Mouse (Mus musculus) heart, postnatal 36 days (tissue): ENCODE results near the gene Adssl1. TPM values are rescaled to one million over a fixed set of nuclear protein-coding genes. Genes with fewer than 3 reads are reported as not detected.

ENCODE experiments used
- DNase-seq, 2 experiments: peaks; one replicate each; pipeline ENCODE4 v3.0.0; 2021 to 2022
- intact Hi-C: fragments of 180-260 bp; cut with DNase I; formaldehyde crosslinking; loops from one replicate; pipeline ENCODE4 v1.15.1; 2025
- total RNA-seq, 2 experiments: library from RNA; stranded (reverse); gene quantifications; 2 replicates each; pipeline ENCODE4 v1.2.3; 2021

Adssl1 gene
- total RNA-seq = 100 to 1,000 TPM; 162 to 165 TPM

DNA sequence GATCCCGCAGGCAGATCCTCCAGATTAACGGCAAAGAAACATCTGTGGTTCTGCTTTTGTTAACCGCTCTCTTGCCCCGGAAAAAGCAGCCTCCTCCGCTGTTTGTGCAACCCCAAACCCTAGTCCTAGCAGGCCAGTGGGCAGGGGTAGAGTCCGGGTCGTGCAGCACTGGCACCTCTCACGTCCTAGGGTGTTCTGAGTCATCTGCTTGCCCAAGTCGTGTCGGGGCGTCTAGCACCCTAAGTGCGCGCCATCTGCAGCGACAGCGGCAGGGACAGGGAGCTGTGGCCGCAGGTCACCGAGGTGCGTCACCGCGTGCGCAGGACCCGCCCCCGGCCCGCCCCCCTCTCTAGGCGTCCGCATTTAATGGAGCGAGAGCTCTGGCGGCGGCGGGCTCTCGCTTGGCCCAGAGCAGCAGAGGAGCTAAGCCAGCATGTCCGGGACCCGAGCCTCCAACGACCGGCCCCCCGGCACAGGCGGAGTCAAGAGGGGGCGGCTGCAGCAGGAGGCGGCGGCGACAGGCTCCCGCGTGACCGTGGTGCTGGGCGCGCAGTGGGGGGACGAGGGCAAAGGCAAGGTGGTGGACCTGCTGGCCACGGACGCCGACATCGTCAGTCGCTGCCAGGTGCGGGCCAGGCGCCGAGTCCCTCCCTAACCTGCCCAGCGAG, at the start of gene Adssl1:
TSS of gene Adssl1 (plus strand) at position 360 of the 668 bp plus-strand sequence.
- intact Hi-C loops = no loop called here
- peak; percentile 68 to 82 for DNase-seq

DNA sequence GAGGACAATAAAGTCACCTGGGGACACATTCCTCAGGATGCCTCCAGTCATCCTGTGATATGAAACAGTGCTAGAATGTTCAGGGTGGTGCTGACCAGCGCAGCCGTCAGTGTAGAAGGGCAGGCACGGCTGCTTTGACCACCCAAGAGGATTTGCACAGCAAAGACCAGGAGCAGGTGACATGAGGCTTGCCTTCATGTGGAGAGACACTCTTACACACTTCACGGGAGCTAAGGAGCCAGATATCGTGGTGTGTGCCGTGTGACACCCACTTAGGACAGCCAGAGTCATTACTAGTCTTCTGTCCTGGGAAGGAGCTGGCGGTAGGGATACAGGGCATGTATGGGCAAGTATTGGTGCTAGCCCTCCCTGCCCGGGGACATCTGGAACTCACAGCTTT, 49.7 kb upstream of the Adssl1 start:
- intact Hi-C loops = no loop called here
- no peak for DNase-seq

DNA sequence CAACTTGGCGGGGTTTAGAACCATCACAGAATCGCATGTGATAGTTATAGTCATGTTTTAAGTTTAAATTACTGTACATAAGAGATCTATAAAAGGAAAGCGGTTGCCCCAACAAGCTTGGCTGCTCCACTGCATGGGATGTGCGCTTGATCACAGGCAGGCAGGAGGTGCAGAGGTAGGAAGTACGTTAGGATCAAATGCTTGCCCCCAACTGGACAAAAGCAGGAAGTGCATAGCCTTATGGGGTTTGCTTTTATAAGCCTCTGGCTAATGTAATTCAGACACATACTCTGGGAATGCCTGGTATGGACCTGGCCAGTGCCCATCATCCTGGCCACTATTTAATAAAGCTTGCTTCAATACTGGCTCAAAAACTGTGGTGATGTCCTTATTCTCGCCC, 48.8 kb upstream of the Adssl1 start:
- no peak for DNase-seq
- intact Hi-C loops = no loop called here

DNA sequence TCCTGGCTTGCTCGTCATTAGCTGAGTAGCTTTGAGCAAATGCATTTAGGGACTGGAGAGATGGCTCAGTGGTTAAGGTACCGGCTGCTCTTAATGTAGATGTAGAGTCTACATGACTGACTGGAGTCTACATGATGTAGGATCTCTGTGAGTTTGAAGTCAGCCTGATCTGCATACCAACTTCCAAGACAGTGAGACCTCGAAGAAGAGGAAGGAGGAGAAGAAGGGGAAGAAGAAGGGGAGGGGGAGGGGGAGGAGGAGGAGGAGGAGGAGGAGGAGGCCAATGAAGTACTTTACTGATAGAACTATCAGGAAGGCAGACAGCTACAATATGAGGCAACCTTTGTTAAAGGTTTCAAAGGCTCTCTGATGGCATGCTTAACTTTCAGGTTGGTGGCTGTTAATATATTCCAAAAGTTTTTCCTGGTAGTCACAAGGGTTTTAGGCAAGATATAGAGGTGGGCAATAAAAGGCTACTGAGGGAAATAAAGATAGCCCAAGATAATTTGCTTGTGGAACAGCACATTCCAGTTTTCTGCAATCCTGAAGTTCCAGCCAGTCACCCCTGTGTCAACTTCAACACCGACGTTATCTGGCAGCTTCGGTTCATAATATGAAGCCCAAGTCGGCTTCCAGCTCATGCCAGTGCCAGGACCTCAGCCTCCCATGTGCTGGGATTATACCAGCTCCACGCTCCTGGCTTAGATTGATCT, 44.4 kb upstream of the Adssl1 start:
- DNase-seq = no peak
- intact Hi-C loops = no loop called here

DNA sequence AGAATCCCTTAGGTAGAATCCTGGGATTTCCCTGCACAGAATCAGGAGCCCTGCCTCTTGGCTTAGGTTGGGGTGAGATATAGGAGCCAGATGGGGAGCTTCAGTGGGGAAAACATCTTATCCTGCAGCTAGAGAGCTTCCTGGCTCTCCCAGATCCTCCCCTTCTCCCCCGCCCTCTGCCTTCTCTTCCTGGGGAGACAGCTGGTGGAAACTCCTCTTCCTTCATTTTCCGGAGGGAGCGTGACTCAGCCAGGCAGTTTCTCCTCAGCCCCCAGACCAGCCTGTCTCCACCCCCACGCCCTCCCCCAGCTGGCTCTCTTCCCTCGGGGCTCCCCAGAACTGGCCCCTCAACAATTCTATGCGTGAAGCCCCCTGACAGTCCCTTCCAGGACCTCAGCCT, 43.5 kb upstream of the Adssl1 start:
- intact Hi-C loops = no loop called here
- DNase-seq = no peak

DNA sequence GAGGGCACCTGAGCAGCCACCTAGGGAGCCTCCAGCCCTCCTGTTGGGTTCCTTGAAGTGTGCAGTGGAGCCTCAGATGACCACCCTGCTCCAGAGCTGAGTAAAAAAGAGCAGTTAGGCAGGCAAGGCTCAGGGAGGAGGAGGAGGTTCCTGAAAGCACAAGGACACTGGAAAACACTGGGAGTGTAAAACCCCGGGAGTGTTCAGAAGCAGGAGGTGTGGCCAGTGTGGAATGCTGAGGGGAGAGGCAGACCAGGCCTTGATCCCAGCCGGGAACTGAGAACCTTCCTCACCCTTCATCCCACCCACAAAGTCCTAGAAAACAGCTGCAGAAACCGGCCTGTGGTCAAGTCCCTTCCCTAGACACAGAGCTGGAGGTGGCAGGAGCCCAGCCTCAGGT, 43.1 kb upstream of the Adssl1 start:
- intact Hi-C loops = no loop called here

DNA sequence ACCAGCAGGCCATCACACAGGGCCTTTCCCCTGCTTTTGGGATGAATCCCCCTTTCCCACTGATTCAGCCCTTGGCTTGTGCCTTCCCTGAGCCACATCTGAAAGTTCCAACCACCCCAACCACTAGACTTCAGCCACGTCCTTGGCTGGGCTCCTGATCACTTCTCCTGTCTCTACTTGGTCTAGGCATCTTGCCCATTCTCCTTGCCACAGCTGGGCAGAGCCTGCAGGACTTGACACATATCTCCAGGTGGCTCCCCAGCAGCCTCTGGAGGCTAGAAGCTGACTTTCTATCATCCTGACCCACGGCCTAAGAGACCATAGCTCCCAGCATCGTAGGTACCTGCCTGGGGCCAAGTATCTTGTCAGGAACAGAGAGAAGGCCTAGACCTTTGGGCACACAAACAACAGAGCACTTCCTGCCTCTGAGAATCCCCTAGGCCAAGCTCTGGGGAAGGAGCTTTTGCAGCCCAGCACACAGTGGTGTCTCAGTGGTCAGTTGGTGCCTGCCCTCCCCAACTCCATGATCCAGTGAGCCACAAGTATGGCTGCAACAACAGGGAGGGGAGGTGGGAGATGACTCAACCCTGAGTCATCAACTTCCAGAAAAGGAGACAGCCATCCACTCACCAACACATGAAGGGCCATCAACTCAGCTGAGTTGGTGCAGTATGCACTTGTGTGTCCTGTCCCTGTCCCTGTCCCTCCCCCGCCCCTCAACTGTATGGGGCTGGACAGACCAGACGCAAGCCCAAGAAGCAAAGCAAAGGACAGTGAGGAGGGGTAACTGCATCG, 41.4 kb upstream of the Adssl1 start:
- intact Hi-C loops = no loop called here
- no peak for DNase-seq

More for the DNA sequence above, 43.1 kb upstream of the Adssl1 start:
- DNase-seq = no peak

DNA sequence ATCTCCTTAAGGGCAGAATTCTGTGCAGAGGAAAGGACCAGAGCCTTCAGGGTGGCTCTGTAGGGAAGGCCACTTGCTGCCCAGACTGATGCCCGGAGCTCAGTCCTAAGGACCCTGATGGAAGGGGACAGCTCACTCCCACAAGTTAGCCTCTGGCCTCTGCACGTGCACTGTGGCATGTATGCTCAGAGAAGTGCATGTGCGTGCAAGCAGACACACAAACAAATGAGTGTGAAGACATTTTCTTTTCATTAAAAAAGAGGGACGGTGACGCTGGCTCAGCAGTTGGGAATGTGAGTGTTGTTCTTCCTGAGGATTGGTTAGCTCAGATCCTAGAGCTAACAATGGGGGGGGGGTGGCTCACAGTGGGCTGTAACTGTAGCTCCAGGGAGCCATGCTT, 40.4 kb upstream of the Adssl1 start:
- intact Hi-C loops = no loop called here
- no peak for DNase-seq

DNA sequence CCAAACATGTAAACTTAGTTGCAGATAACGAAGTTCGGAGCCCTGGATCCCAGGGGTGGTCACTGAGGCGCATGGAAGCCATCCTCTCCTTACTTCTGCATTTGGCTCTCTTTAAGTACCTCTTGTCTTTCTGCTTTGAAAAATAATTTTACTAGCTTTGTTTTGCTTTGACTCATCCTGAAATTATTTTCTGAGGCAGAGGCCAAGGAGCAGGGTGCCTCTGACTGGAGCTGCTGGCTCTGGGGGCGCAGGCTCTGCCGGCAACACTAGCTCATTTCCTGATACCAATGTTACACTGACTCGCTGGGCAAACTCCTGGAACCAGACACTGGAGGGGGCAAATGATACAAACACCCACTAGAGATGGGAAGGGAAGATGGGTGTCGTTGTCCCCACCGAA, 39.9 kb upstream of the Adssl1 start:
- DNase-seq = no peak
- intact Hi-C loops = no loop called here

DNA sequence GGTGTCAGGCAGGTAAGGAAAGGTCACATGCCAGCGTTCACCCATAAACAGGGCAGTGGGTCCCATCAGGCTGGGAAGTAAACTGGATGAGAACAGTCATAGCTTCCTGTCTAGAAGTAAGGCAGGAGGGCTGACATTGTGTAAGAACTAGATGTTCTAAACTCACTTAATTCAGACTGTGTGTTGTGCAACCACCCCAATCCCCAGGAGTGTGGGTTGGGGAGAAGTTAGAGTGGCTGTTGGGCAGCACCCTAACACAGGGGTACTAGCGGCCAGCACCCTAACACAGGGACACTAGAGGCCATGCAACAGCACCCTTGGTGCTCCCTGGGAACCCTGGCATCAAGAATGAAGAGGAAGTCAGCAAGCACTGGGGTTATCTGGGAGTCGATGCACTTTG, 38.7 kb upstream of the Adssl1 start:
- no peak for DNase-seq
- intact Hi-C loops = no loop called here

DNA sequence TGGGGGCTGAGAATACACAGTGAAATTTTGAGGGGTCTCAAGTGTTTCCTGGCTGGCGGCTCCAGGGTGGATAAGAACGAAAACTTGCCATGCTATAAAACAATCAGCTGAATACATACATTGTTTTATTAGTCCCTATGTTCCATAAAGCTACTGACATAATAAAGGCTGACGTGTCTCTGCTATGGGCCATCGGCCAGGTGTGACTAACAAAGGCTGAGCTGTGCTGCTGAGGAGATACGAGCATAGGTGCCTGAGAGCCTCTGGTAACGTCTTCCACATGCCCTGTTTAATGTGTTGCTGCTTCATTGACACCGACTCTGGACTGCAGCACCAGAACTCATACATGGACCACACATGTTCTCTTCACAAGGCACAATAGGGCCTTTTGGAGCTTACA, 34.9 kb upstream of the Adssl1 start:
- intact Hi-C loops = loop anchor here (5.0 kb wide), 1 partner anchor 33 kb away; no protein-coding TSS in a partner anchor
- no peak for DNase-seq

DNA sequence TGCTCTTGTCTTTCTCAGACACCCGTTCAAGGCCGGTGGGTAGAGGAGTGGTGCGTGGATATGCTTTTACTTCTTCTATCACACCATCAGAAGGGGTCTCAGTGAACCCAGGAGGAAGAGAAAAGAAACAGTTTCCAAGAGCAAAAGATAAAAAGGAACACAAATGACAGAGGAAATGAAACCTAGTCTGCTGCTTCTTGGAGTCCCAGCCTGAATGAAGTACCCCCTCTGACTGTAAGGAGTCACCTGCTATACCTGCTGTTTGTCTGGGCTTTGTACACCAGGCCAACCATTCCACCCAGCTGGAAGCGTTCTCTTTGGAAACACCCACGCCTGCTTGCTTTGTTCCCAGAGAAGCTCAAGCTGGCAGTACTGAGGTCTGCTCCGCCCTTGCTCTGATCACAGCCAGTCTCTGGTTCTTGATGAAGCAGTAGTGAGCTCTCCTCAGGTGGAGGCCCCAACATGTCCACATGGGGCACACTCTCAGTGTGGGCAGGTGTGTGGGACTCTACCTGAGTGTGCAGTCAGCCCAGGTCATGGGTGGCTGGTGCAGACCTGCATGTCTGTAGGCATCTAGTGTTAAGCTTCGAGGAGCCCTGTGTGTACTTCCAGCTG, 33.8 kb upstream of the Adssl1 start:
- DNase-seq = no peak
- intact Hi-C loops = loop anchor here (5.0 kb wide), 1 partner anchor 34 kb away; no protein-coding TSS in a partner anchor

DNA sequence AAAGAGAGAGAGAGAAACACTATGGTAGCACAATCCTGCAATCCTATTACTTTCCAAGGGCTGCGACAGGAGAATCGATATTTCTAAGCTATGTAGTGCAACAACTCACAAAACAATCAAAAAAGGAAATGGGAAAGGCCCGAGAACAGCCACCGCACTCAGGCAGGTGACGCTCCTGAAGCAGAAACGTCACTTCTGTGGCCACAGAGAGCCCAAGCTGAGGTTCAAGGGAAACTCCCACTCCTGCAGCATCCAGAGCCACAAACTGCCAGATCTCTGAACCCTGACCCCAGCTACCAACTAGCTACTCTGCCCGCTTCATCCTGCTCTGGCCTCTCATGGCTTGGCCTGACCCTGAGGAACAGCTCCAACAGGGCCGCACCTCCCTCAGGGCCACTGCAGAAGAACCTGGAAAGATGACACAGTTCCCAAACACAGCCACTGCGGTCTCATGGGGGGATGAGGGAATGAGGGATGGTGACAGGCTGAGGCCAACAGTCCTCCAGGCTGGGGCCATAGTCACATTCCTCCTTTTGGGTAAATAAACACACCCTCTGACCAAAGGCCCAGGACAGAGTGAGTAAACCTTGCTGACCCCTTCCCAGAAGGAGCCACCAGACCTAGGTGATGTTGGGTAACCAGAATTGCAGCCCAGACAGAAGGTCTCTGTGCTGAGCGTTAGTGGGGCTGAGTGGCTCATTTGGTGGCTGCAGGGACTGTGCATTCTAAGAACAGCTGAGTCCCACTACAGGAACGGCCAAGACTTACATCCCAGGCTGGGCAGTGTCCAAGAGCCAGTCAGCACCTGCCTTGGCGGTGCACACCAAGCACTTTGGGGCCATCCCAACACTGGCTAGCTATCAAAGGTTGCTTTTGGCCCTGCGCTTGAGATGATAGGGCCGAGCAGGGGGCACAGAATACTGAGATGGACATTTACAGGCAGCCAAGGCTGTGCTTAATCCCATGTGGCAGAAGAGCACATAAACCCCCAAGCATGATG, 32.4 kb upstream of the Adssl1 start:
- DNase-seq = peak; percentile 50 to 58
- intact Hi-C loops = loop anchor here (5.0 kb wide), 1 partner anchor 35 kb away; no protein-coding TSS in a partner anchor

DNA sequence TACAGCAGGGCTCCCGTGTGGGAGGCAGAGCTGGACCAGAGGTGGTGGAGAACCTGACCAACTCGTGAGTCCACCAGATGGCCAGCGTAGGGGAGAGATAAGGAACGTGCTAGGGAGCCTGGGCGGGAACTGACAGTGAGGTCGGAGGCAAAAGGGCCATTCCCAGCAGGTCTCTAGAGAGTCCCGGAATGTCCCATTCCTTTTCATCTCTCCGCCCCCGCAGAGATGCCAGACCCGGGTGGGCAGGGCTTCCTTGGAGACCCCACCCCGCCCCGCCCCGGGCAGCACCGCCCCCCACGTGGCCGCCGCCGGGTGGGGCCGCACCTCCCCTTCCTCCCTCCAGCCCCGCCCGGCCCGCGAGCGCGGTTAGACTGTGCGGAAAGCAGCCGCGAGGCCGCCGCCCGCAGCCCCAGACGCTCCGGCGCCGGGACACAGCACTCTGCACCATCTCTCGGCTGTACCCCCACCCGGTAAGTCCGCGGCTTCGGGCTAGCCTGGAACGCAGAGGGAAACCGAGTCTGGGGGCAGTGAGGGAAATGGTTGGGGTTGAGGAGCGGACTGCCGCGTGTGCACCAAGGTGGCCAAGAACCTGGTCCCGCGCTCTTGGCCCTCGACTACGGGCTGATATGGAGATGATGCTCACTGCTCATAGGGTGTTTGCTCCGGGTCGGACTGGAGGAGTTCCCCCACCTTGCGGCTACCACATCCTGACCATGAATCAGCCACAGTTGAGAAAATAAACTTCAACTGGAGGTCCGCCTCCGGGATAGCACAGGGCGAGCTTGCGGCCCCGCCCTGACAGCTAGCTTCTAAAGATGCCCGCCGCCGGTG, 31.2 kb upstream of the Adssl1 start, which contains the start of gene Inf2:
TSS of gene Inf2 (plus strand) at position 359 of the 831 bp plus-strand sequence.
- DNase-seq = peak; percentile 82 to 85
- intact Hi-C loops = loop anchor here (5.0 kb wide), 1 partner anchor 36 kb away; no protein-coding TSS in a partner anchor

DNA sequence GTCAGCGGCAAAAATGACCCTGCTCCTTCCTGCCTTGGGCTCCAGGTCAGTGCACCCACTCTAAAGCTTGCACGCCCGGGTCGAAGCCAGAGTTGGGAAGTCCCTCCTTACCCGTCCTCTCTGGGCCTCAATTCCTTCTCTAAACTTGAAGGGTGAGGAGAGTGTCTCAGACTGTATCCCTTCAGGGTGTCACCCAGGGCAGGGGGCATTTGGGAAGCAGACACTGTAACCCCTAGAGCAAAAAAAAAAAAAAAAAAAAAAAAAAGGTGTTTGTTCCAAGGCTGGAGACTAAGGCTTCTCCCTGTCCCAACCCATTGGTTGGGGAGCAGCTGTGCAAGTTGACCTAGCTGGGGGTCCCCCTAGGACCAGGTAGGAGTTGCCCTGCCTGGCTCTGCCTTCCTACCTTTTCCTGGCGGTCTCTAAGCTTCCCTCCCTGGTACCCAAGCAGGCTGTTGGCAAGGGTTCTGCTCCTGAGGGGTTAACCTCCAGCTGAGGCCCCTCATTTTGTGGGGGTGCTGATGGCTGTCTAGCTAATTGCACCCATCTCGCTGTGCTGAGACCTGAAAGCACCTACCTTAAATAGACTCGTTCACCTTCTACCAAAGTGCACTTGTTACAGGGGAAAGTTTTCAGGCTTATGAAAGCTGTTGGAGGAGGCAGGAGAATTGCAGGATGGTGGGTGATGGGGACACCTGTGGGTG, 30.2 kb upstream of the Adssl1 start:
- no peak for DNase-seq
- intact Hi-C loops = loop anchor here (5.0 kb wide), 1 partner anchor 37 kb away; no protein-coding TSS in a partner anchor

DNA sequence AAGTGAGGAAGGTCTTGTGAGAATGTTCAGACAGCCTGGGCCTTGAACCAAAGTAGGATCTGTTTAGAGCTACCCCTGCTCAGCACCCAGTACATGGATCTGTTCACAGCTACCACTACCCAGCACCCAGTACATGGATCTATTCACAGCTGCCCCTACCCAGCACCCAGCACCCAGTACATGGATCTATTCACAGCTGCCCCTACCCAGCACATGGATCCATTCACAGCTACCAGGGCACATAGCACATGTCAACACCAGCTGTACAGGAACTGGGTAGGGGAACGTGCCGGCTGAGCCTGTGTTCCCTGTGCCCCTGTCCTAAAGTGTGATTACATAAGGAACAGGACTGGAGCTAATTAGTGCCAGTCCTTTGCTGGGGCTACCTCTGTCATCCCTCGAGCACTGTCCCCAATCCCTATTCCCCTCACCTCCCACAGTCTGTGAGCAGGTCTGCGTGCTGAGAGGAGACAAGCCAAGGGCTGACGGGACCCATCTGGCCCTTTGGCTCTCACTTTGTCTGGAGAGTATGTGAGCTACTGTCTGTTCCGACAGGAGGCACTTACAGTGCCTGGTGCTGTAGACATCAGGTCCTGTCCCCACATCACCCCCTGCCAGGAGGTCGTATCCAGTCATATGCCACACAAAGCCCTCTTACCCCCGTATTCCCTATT, 29.1 kb upstream of the Adssl1 start:
- DNase-seq = no peak
- intact Hi-C loops = no loop called here

DNA sequence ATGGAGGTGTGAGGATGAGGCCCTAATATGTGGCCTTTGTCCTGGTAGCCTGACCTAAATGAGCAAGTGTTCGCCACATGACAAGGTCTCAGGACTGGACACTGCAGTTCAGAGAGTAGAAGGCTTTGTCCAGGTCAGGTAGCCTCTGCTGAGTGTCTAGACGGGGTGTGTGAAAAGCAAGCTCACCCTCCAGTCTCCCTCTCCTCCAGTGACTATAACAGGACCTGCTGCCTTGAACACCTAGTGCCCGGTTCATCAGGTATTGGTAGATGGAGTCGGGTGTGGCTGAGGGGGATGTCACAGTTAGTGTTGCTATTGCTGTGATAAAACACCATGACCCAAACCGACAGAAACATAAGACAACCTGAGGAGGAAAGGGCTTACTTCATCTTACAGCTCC, 28.6 kb upstream of the Adssl1 start:
- intact Hi-C loops = no loop called here
- DNase-seq = no peak
